Mouse (Mus musculus): ENCODE results near the gene Fam124a. TPM values are rescaled to one million over a fixed set of nuclear protein-coding genes. Genes with fewer than 3 reads are reported as not detected.
A peak's percentile ranks its signal among the peaks of the same experiment; 100 is the strongest.

Fam124a gene
- 0.41 TPM in 1 of 2 replicates, not detected in the other for polyA plus RNA-seq (2012)

- Histone ChIP-seq H3K27me3 (ENCODE audit: control insufficient read depth) (peaks cover 36% of the 10 kb centered on the region), H3K36me3 (ENCODE audit: control insufficient read depth) (no peaks in the 10 kb centered on the region), H3K9me3 (ENCODE audit: control insufficient read depth, low read length) (no peaks in the 10 kb centered on the region), H3K4me3 (replicated peaks) (peak within 1 kb of the TSS; percentile 58), H3K4me1 (ENCODE audit: control insufficient read depth) (peaks cover 7% of the 10 kb centered on the region)
- TF ChIP-seq TAL1 (IDR thresholded peaks at IDR 0.05; ENCODE audit: low read length) (no peak), GATA1 (IDR thresholded peaks at IDR 0.05; ENCODE audit: low read length) (no peak)
Measured at GRCm38 (mm10) chr14:62555309-62555829, at the start of gene Fam124a. Fam124a (plus strand) TSS chr14:62555737.

DNA sequence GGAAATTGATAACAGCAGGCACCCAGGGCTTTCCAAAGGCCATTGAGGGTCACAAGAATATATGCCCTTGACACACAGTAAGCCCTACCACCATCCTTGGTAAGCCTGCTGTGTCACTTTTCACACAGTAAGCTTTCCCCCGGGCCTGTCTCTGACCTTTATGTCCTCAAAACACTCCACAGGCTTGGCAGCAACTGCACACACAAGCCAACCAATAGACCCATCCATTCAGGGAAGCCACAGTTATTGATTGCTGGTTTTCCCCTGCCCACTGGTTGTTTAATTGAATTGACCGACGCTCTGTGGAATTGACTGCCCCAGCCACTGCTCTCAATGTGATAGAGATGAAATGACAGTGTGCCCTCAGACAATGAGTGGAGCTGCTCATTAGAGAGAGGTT, 49.3 kb upstream of the Fam124a start:
- no peaks in the 10 kb centered on the region for H3K36me3 ChIP-seq (ENCODE audit: control insufficient read depth)
- no peak for TF ChIP-seq GATA1 (IDR thresholded peaks at IDR 0.05; ENCODE audit: low read length)
- no peak for TF ChIP-seq TAL1 (IDR thresholded peaks at IDR 0.05; ENCODE audit: low read length)
- H3K4me3 ChIP-seq (replicated peaks) = no peak overlapping the region
- H3K9me3 ChIP-seq (ENCODE audit: control insufficient read depth, low read length) = no peaks in the 10 kb centered on the region
- H3K4me1 ChIP-seq (ENCODE audit: control insufficient read depth) = no peaks in the 10 kb centered on the region
- no peaks in the 10 kb centered on the region for H3K27me3 ChIP-seq (ENCODE audit: control insufficient read depth)

DNA sequence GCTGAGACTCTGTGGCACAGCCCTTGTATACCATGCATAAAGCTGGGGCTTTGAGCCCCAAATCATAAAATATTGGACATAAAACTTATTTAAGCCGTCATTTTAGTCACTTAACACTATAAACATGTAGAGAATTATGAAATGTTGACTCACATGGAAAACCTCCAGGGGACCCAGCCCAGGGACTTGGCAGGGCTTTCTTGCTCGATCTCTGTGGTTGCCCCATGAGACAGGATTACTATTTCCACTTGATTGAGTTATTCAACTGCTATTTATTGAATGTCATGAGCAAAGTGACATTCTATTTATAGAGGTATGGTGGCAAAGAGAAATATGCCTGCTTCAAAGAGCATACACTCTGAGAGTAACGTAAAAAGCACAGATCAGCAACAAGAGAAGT, 46.2 kb upstream of the Fam124a start:
- no peaks in the 10 kb centered on the region for H3K4me1 ChIP-seq (ENCODE audit: control insufficient read depth)
- TF ChIP-seq GATA1 (IDR thresholded peaks at IDR 0.05; ENCODE audit: low read length) (no peak), TAL1 (IDR thresholded peaks at IDR 0.05; ENCODE audit: low read length) (no peak)
- no peaks in the 10 kb centered on the region for H3K9me3 ChIP-seq (ENCODE audit: control insufficient read depth, low read length)
- H3K4me3 ChIP-seq (replicated peaks) = no peak overlapping the region
- no peaks in the 10 kb centered on the region for H3K36me3 ChIP-seq (ENCODE audit: control insufficient read depth)
- no peaks in the 10 kb centered on the region for H3K27me3 ChIP-seq (ENCODE audit: control insufficient read depth)

GRCm38 (mm10) chr14:62512845-62513244, 42.7 kb upstream of the Fam124a start:
- Histone ChIP-seq H3K4me3 (replicated peaks) (no peak overlapping the region), H3K4me1 (ENCODE audit: control insufficient read depth) (no peaks in the 10 kb centered on the region), H3K36me3 (ENCODE audit: control insufficient read depth) (no peaks in the 10 kb centered on the region), H3K27me3 (ENCODE audit: control insufficient read depth) (no peaks in the 10 kb centered on the region), H3K9me3 (ENCODE audit: control insufficient read depth, low read length) (no peaks in the 10 kb centered on the region)
- TF ChIP-seq TAL1 (IDR thresholded peaks at IDR 0.05; ENCODE audit: low read length) (no peak), GATA1 (IDR thresholded peaks at IDR 0.05; ENCODE audit: low read length) (no peak)

DNA sequence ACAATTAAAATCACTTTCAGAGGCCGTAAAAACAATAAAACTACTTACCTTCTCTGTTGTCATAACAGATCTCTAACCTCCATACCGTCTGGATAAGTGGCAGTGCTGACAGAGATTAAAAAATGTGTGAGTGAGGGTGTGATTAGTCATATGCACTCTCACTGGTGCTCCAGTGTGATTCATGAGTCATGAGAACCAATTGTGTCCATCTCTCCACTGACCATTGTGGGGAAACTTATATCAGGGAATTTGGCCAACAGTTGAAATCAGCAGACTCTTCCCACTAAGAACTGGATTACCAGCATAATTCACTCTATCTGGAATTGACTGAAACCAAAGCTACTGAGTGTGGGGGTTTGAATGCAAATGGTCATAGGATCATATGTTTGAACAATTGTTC, 24.6 kb upstream of the Fam124a start:
- H3K4me1 ChIP-seq (ENCODE audit: control insufficient read depth) = no peaks in the 10 kb centered on the region
- no peak overlapping the region for H3K4me3 ChIP-seq (replicated peaks)
- no peak for TF ChIP-seq TAL1 (IDR thresholded peaks at IDR 0.05; ENCODE audit: low read length)
- no peaks in the 10 kb centered on the region for H3K9me3 ChIP-seq (ENCODE audit: control insufficient read depth, low read length)
- H3K36me3 ChIP-seq (ENCODE audit: control insufficient read depth) = no peaks in the 10 kb centered on the region
- H3K27me3 ChIP-seq (ENCODE audit: control insufficient read depth) = no peaks in the 10 kb centered on the region

DNA sequence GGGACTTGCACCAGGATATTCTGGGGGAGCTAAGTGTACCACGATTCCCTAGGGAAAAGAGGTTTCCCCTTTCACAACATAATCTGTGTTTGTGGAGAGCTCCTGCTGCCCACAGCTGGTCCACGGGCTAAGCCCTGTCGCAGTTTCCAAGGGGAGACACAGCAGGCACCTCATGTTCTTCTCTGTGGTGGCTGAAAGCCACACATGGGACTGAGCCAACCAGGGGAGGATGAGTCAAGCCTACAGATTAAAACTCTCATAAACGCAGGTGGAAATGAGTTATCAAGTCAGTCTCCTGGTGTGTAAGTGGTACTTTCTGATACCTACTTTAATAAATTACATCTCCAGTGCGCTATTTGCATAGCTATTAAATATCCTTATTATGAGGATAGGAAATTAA, 19.4 kb upstream of the Fam124a start:
- H3K27me3 ChIP-seq (ENCODE audit: control insufficient read depth) = no peaks in the 10 kb centered on the region
- no peaks in the 10 kb centered on the region for H3K9me3 ChIP-seq (ENCODE audit: control insufficient read depth, low read length)
- H3K36me3 ChIP-seq (ENCODE audit: control insufficient read depth) = no peaks in the 10 kb centered on the region
- H3K4me1 ChIP-seq (ENCODE audit: control insufficient read depth) = no peaks in the 10 kb centered on the region
- no peak for TF ChIP-seq TAL1 (IDR thresholded peaks at IDR 0.05; ENCODE audit: low read length)
- no peak for TF ChIP-seq GATA1 (IDR thresholded peaks at IDR 0.05; ENCODE audit: low read length)
- no peak overlapping the region for H3K4me3 ChIP-seq (replicated peaks)

GRCm38 (mm10) chr14:62536988-62537387, 18.5 kb upstream of the Fam124a start:
- H3K9me3 ChIP-seq (ENCODE audit: control insufficient read depth, low read length) = no peaks in the 10 kb centered on the region
- H3K4me1 ChIP-seq (ENCODE audit: control insufficient read depth) = no peaks in the 10 kb centered on the region
- H3K27me3 ChIP-seq (ENCODE audit: control insufficient read depth) = no peaks in the 10 kb centered on the region
- TF ChIP-seq GATA1 (IDR thresholded peaks at IDR 0.05; ENCODE audit: low read length) = no peak
- TF ChIP-seq TAL1 (IDR thresholded peaks at IDR 0.05; ENCODE audit: low read length) = no peak
- no peak overlapping the region for H3K4me3 ChIP-seq (replicated peaks)
- no peaks in the 10 kb centered on the region for H3K36me3 ChIP-seq (ENCODE audit: control insufficient read depth)

GRCm38 (mm10) chr14:62539834-62540233, 15.7 kb upstream of the Fam124a start:
- no peak overlapping the region for H3K4me3 ChIP-seq (replicated peaks)
- no peaks in the 10 kb centered on the region for H3K36me3 ChIP-seq (ENCODE audit: control insufficient read depth)
- no peaks in the 10 kb centered on the region for H3K27me3 ChIP-seq (ENCODE audit: control insufficient read depth)
- no peaks in the 10 kb centered on the region for H3K4me1 ChIP-seq (ENCODE audit: control insufficient read depth)
- no peaks in the 10 kb centered on the region for H3K9me3 ChIP-seq (ENCODE audit: control insufficient read depth, low read length)
- TF ChIP-seq TAL1 (IDR thresholded peaks at IDR 0.05; ENCODE audit: low read length) = no peak
- TF ChIP-seq GATA1 (IDR thresholded peaks at IDR 0.05; ENCODE audit: low read length) = no peak

- Histone ChIP-seq H3K36me3 (ENCODE audit: control insufficient read depth) (no peaks in the 10 kb centered on the region), H3K4me1 (ENCODE audit: control insufficient read depth) (no peaks in the 10 kb centered on the region), H3K4me3 (replicated peaks) (no peak overlapping the region), H3K9me3 (ENCODE audit: control insufficient read depth, low read length) (no peaks in the 10 kb centered on the region), H3K27me3 (ENCODE audit: control insufficient read depth) (no peaks in the 10 kb centered on the region)
- TF ChIP-seq GATA1 (IDR thresholded peaks at IDR 0.05; ENCODE audit: low read length) (no peak), TAL1 (IDR thresholded peaks at IDR 0.05; ENCODE audit: low read length) (no peak)
Measured at GRCm38 (mm10) chr14:62541751-62542150, 13.8 kb upstream of the Fam124a start.

DNA sequence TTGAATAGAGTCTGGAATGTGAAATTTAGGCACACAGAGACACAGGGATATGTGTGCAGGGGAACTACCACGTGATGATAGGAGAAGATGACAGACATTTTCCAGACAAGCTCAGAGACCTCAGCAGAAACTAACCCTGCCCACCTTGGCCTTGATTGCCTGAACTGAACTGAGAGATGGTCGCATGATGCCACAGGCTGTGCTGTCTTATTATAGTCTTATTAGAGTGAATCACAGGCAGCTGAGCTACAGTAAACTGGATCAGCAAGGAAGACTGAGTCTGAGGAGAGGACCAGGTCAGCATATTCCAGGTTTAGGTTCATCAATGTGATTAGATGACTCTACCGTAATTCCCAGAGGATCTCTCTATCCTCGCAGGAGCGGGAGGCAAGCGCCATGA, 9.2 kb upstream of the Fam124a start:
- Histone ChIP-seq H3K27me3 (ENCODE audit: control insufficient read depth) (no peaks in the 10 kb centered on the region), H3K4me3 (replicated peaks) (no peak overlapping the region), H3K36me3 (ENCODE audit: control insufficient read depth) (no peaks in the 10 kb centered on the region), H3K9me3 (ENCODE audit: control insufficient read depth, low read length) (no peaks in the 10 kb centered on the region), H3K4me1 (ENCODE audit: control insufficient read depth) (no peaks in the 10 kb centered on the region)
- TF ChIP-seq GATA1 (IDR thresholded peaks at IDR 0.05; ENCODE audit: low read length) (no peak), TAL1 (IDR thresholded peaks at IDR 0.05; ENCODE audit: low read length) (no peak)
